Mouse (Mus musculus): ENCODE measurements around the gene Ipo9. TPM values are rescaled to one million over a fixed set of nuclear protein-coding genes. Genes with fewer than 3 reads are reported as not detected.

Gene Ipo9
- total RNA-seq (2015; ENCODE audit: low replicate concordance) (21.0 and 27.0 TPM in 2 replicates), total RNA-seq (2017; ENCODE audit: low replicate concordance) (38.0 and 62.0 TPM in 2 replicates)

- peak; percentile 94 for ATAC-seq (replicated peaks; ENCODE audit: low FRiP score, poor library complexity, severe bottlenecking)
These were observed at the start of gene Ipo9 for GRCm38 (mm10) chr1:135429901-135430668. Gene Ipo9 (minus strand): TSS chr1:135430499.

GRCm38 (mm10) chr1:135475571-135475895 is 45.2 kb upstream of the Ipo9 start:
- no peak for ATAC-seq (replicated peaks; ENCODE audit: low FRiP score, poor library complexity, severe bottlenecking)

GRCm38 (mm10) chr1:135474861-135475570 is 44.7 kb upstream of the Ipo9 start:
- no peak for ATAC-seq (replicated peaks; ENCODE audit: low FRiP score, poor library complexity, severe bottlenecking)

DNA sequence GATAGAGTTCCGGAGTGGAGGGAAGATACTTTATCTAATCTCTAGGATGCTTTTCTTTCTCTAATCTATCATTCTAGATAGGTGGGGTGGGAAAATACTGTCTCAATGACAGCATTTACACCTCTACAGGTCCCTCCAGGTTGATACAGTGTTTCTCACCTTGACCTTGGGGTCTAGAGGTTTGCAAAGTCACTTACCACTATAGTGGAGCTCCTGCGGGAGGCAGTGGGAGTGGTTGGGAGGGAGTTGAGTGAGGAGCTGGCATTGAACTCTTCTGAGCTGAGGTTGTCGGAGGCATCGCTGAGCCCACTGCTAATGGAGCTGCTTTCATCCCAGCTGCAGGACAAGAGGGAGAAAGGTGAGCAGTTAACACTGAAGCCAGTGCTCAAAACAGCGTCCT is 42.2 kb upstream of the Ipo9 start:
- no peak for ATAC-seq (replicated peaks; ENCODE audit: low FRiP score, poor library complexity, severe bottlenecking)

- ATAC-seq (replicated peaks; ENCODE audit: low FRiP score, poor library complexity, severe bottlenecking): no peak
These were observed 41.4 kb upstream of the Ipo9 start for GRCm38 (mm10) chr1:135471742-135472141.

DNA sequence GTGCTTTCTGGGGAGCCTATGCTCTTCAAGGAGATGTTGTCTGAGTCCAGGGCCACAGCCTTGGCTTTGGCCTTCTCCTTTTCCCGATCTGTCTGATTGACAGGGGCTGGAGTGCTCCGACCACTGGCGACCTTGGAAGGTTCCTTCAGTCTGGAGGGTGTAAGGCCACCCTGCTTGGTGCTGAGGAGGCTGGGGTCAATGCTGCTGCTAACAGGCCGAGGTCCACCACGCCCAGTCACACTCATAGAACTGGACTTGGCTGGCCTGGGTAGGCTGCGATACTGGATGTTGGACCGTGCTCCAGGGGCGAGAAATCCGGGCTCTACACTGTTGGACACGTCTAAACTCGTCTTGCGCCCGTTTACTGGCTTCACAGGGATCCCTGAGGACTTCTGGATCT is 40.2 kb upstream of the Ipo9 start:
- ATAC-seq (replicated peaks; ENCODE audit: low FRiP score, poor library complexity, severe bottlenecking): no peak

DNA sequence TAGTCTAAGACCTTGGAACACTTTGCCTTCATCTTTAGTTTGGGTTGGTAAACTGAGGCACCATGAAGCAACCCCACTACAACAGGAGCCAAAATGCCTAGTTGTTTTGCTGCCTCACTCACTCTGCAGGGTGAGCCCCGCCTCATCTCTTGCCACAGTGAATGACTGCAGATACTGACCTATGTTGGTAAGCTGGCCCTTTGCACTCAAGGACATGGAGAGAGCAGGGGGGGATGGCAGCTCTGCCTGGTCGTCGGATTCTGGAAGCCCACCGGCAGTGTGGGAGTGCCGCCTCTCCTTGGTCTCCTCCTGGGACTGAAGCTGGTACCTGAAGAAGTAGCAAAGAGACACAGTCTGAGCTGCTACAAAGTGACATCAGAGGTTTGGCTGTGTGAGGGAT is 37.2 kb upstream of the Ipo9 start:
- ATAC-seq (replicated peaks; ENCODE audit: low FRiP score, poor library complexity, severe bottlenecking): no peak

- ATAC-seq (replicated peaks; ENCODE audit: low FRiP score, poor library complexity, severe bottlenecking): no peak
These were observed 36.6 kb upstream of the Ipo9 start for GRCm38 (mm10) chr1:135466935-135467334.

DNA sequence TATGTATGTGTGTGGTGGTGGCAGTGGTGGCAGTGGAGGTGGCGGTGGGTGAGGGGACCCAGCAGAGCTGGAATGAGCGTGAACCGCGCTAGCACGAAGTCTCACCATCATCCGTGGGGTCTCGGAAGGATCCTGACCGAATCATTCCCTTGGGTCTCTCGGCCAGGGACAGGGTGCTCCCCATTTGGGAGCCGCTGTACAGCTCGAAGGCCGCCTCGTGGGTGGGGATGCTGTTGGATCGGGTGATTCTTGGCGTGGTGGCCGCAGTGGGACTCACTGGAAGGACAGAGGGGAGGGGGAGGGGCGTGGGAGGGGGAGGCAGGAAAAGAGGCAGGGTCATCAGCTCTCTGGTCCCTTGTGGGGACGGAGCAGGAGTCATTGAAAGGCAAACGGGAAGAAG is 35.4 kb upstream of the Ipo9 start:
- no peak for ATAC-seq (replicated peaks; ENCODE audit: low FRiP score, poor library complexity, severe bottlenecking)

- ATAC-seq (replicated peaks; ENCODE audit: low FRiP score, poor library complexity, severe bottlenecking): no peak
These were observed 32.4 kb upstream of the Ipo9 start for GRCm38 (mm10) chr1:135462736-135463135.

DNA sequence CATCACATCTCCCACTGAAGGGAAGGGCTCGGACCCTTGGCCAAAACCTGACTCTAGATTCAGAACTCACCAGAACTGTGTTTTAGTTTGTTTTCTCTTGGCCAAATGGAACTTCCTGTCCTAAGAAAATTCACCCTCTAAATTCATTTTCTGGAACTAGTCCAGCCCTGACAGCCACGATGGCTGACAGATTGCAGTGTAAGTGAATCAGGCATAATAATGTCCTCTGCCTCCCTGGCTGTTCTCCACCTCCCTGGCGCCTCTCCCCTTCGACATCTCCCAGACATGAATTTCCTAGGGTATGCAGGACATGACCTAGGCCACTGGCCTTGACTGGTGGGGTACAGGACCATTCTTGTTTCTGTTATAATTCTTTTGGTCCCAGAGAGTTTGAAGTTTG is 32.0 kb upstream of the Ipo9 start:
- ATAC-seq (replicated peaks; ENCODE audit: low FRiP score, poor library complexity, severe bottlenecking): no peak

DNA sequence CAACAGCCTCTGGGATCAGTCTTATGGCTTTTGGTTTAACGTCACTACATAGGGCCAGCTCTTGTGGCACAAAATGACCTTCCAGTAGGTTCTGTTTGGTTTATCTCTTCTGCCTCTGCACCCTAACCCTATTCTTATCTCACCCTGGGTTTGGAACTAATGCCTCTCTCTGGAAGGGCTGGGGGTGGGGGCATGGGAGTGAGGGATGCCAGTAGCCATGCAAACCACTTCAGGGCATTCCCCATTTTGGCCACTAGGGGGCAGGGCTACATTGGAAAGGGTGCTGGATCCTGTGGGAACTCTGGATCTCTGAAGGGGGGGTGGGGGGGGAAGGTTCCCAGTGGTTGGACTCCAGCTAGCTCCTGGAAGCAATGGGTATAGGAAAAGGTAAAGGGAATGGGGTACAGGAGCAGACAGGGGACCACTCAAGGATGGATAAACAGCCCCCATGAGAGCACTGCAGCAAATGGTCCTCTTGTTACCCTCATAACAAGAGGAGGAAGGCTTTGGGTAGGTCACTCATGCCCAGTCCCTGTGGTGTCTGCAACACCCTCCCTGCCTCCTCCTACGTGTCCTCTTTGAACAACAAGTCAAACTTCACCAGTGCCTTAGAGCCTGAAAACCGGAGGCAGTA is 30.9 kb upstream of the Ipo9 start:
- no peak for ATAC-seq (replicated peaks; ENCODE audit: low FRiP score, poor library complexity, severe bottlenecking)

DNA sequence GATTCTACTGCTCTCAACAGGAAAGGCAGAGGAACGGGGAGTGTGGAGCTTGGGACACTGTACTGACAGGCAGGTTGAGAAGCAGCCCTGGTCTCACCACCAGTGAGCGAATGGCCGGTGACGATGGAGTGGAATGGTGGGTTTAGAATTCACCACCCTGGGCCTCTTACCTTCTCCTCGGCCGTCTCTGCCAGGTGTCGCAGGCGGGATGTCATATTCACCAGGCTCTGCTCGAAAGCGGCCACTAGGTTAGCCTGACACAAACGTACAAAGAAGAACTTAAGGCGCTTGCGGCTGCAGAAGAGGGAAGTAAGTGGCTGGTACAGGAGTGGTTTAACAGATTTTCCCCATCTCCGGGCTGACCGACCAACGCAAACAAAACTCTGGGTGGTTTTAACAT is 30.2 kb upstream of the Ipo9 start:
- no peak for ATAC-seq (replicated peaks; ENCODE audit: low FRiP score, poor library complexity, severe bottlenecking)

- ATAC-seq (replicated peaks; ENCODE audit: low FRiP score, poor library complexity, severe bottlenecking): no peak
These were observed 27.6 kb upstream of the Ipo9 start for GRCm38 (mm10) chr1:135457860-135458259.

- ATAC-seq (replicated peaks; ENCODE audit: low FRiP score, poor library complexity, severe bottlenecking): no peak
These were observed 22.0 kb upstream of the Ipo9 start for GRCm38 (mm10) chr1:135452259-135452658.

- no peak for ATAC-seq (replicated peaks; ENCODE audit: low FRiP score, poor library complexity, severe bottlenecking)
These were observed 21.1 kb upstream of the Ipo9 start for GRCm38 (mm10) chr1:135451419-135451818.

- 0 out of 2 replicates have a peak, but pooled peaks have one; percentile 14 for ATAC-seq (replicated peaks; ENCODE audit: low FRiP score, poor library complexity, severe bottlenecking)
These were observed 19.6 kb upstream of the Ipo9 start for GRCm38 (mm10) chr1:135449876-135450275.

DNA sequence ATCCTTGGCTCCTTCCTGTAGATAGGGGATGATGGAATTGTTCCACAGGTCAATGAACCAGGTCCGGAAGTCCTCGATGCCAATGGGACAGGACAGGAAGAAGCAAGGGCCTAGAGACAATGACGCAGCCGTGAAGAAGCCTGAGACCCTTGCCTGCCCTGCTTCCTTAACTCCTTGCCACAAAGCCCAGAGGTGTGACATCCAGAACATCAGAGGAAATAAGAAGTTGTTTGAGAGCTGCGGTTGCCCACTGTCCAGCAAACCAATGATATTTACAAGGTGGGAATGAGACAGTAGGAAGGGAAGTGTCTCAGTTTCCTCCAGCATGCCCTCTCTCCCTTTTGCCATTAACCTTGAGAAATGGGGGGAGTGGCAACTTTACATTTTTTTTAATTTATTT is 18.6 kb upstream of the Ipo9 start:
- ATAC-seq (replicated peaks; ENCODE audit: low FRiP score, poor library complexity, severe bottlenecking): no peak

DNA sequence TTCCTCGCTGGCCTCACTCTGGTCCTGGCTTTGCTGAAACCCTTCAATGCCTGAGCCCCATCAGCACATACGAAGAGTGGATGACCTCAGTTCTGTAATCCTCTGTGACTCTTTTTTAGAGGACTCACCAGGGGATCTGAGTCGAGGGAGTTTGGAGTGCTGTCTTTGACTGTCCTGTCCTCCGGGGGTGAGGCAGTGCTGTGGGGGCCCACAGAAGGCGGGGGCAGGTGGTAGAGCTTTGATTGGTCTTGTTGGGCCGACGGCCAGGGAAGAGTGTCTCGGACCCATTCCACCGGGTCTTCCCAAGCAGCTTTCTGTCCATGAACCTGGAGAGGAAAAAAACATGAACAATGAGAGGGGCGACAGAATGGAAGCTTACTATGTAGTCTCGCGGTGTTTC is 13.2 kb upstream of the Ipo9 start:
- no peak for ATAC-seq (replicated peaks; ENCODE audit: low FRiP score, poor library complexity, severe bottlenecking)

- ATAC-seq (replicated peaks; ENCODE audit: low FRiP score, poor library complexity, severe bottlenecking): no peak
These were observed 11.6 kb upstream of the Ipo9 start for GRCm38 (mm10) chr1:135441861-135442260.

DNA sequence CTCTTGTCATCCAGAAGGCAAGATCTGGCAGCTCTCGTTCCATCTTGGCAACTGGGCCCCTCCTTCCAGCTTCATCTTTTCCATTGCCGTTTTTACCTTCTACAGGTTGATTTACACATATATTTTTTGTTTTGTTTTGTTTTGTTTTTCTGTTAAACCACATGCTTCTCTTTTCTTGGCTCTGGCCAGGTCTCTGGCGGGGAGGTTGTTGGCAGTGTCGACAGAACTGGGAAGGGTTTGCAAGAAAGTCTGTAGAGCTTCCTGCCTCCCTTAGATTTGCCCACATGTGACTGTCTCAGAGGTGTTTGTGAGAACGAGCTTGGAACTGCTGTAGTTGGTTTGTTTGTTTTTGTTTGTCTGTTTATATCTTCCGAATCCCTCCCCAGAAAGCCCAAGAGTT is 10.7 kb upstream of the Ipo9 start:
- ATAC-seq (replicated peaks; ENCODE audit: low FRiP score, poor library complexity, severe bottlenecking): no peak
